Mouse (Mus musculus): ENCODE measurements at regions not wholly inside any gene's neighbourhood (a gene's known extent, or its start where the extent isn't known, plus 50 kb on each side); places are given as distances from the start of the nearest gene placed in this dataset.

DNA sequence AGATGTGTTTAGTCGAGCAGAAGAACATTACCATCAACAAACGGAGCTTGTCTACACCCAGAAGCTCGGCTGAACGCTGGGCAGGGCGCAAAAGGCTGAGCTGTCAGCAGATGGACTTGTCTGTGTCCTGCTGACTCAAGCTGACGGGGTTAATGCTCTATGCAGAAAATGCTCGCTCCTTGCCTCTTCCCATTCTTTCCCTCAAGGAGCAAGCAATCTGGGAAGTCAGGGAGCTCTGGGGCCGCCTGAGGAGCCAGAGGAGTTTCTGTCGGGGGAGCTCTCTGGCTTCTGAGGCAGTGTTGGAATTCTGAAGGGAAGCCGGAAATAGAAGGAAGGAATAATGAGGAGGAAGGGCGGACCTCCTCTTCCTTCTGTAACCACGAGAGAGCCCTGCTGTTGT lies 289.3 kb upstream of the G2e3 start:
- no peak for TF ChIP-seq POLR2A (IDR thresholded peaks at IDR 0.05; ENCODE audit: insufficient read depth, low read length)
- TF ChIP-seq CTCF (IDR thresholded peaks at IDR 0.05; ENCODE audit: low read depth, low read length): no peak
